Mouse (Mus musculus): Measurements from ENCODE around the gene Rassf4. TPM values are rescaled to one million over a fixed set of nuclear protein-coding genes. Genes with fewer than 3 reads are reported as not detected.

Gene Rassf4
- total RNA-seq (2021), result 1 to 10 TPM; 2.9 to 3.4 TPM

DNA sequence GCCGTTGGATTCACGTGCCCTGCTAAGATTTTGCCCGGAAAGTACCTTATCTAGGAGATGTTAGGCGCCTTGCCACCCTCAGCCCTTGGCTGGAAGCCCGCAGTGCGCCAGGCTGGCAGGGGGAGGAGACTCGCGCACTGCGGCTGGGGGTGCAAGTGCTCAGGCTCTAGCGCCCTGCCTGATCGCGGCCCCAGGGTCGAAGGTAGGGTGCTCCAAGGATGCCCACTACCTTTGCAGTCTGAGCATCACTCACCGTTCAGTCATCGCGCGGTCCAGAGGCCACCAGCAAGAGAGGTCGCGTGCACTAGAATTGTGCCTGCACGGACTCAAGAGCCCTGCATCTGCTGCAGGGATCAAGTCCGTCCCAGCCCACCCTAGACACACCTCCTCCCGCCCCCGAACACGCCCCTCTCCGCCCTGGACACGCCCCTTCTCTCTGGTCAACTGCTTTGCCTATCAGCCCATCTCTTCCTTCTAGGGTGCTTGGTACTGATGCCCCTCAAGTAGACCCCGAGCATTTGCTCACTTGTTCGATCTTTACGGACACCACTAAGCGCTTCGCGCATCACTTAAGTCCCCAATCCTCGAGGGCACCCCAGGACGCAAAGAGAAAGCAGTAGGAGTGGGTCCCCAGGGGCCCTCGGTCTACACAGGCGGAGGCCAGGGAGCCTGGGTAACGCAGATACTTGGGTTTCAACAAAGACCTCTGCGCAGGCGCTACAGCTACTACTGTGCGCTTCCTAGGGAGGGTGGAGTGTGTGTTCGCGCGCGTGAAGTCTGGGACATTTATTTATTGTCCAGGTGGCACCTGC lies at the start of gene Rassf4:
TSS of gene Rassf4 (minus strand) at position 482 of the 812 bp plus-strand sequence.
- intact Hi-C loops (cut with DNase I), result no loop called here
- DNase-seq, result peak; percentile 93

DNA sequence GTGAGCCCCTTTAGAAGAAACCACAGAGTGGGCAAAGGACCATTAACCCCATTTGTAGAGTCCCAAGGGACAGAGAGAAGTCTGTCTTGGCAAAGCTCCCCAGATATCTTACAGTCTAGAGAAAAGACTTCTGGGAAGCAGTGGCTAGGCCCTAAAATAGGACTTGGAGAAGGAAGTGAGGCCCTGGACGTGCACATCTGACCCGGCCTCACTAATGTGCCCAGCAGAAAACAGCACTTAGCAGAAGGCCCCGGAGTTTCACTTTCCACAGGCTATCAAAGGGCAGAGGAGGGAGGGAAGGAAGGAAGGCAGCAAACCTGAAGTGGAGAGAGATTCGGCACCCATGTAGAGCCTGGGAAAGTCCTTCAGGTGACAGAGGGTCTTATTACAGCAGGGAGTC lies 45.2 kb upstream of the Rassf4 start:
- intact Hi-C loops (cut with DNase I), result no loop called here
- no peak for DNase-seq

DNA sequence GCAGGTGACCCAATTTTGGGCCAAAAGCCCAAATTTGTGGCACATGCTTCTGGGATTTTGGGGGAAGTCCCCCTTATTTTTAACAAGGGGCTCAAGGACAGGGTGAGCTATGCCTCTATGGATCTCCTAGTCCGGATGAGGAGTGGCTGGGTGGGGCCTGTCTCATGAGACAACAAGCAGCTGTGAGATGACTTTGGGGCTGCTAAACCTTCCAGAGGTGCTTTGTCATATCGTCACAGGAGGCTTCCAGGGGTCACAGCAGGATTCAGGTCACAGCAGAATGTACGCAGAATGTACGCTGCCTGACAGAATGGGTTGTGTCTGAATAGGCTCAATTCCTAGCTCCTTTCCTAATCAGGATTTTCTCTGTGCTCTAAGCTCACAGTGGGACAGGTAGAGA lies 44.6 kb upstream of the Rassf4 start:
- no peak for DNase-seq
- intact Hi-C loops (cut with DNase I), result no loop called here

DNA sequence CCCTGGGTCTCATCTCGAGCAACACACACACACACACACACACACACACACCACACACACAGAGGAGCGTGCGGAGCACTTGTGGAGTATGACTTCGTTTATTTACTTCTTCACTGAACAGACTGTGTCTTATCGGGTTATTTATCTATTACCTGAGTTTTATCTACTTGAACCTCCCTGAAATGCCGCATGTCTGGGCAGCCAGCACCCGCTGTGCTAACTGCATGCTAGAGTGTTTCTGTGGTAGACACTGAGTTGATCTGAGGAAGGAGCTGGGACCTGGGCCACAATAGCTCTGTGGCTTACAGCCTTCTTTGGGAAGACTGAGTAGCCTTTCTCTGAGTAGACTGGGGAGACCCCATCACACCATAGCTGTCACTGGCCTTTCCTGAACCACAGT lies 44.1 kb upstream of the Rassf4 start:
- intact Hi-C loops (cut with DNase I), result no loop called here
- no peak for DNase-seq

DNA sequence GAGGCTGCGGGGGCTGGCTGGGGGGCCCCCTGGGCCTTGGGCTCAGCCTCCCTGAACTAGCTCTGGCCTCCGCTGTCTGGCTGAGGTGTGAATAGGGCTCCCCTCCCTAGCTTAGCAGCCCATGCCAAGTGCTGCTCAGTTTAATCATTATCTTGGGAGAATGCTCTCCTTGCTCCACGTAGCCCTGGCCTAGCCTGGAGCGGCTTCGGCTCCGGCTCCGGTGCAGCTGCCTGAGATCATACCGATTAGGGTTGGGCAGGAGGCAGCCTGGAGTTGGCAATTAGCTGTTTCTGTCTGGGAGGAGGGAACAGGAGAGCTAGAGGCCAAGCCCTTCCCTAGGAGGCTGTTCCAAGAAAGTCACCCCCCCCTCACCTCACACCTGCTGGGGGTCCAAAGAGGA lies 42.9 kb upstream of the Rassf4 start, which contains the start of gene Tmem72:
TSS of gene Tmem72 (minus strand) at position 248 of the 400 bp plus-strand sequence.
- intact Hi-C loops (cut with DNase I), result no loop called here
- DNase-seq, result peak; percentile 12

DNA sequence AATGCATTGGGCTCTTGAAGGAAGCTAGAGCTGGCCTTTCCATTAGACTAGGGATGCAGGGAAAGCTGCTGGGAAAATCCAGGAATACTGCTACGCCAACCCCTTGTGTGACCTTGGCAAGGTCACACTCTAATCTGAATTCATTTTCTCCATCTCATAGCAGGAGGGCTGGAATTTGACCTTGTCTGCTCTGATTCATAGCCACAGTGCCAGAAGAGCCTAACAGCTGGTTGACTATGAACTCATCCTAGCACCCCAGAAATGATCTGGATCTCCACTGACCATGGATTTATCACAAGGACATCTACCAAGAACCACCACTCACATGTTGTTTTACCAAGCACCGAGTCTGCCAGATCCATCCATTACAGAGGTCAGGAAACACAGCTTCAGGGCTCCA lies 41.4 kb upstream of the Rassf4 start:
- intact Hi-C loops (cut with DNase I), result no loop called here

DNA sequence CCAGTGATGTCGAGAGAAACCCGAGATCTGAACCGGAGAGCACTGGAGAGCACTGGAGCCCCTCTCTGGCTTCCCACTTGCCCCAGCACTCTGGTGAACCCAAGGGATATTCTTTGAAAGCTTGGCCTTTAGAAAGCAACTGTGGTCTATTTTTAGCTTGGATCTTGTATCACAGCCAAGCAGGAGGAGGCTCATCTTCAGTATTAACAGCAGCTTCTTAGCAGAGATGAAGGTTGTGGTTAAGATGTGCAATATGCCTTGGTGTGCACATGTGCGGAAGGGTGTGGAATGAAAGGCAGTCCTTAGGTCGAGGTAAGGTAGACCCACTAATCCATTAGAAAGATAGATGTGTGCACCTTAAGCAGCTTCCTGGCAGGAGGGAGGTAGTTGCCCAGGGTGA lies 40.8 kb upstream of the Rassf4 start:
- intact Hi-C loops (cut with DNase I), result no loop called here
- DNase-seq, result no peak

More for the DNA sequence above, 41.4 kb upstream of the Rassf4 start:
- no peak for DNase-seq

DNA sequence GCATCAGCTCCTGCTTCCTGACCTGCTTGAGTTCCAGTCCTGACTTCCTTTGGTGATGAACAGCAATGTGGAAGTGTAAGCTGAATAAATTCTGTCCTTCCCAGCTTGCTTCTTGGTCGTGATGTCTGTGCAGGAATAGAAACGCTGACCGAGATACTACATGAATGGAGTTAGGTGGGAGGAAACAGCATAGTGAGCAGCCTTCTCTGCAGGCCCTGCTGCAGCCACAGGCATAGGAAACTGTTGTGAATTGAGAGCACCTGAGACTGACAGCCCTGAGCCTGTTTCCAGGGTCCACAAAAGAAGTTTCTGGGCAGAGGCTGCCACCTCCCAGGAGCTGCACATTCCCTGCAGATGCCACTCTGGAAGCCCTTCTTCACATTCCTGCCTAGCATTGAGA lies 40.2 kb upstream of the Rassf4 start:
- no peak for DNase-seq
- intact Hi-C loops (cut with DNase I), result no loop called here

DNA sequence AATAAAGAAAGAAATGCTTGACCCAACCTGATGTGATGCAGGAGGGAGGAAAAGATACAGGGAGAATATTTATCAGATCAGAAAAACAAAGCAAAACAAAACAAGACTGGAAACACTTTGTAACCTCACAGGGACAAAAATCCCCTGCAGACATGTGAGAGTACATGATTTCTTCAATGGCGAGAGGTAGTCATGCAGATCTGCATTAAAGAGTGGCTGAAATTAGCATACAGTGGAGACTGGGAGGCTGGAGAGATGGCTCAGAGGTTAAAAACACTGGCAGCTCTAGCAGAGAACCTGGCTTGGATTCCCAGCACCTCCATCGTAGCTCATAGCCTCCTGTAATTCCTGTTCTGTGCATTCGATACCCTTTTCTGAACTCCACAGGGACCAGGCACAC lies 38.8 kb upstream of the Rassf4 start:
- intact Hi-C loops (cut with DNase I), result no loop called here
- no peak for DNase-seq

DNA sequence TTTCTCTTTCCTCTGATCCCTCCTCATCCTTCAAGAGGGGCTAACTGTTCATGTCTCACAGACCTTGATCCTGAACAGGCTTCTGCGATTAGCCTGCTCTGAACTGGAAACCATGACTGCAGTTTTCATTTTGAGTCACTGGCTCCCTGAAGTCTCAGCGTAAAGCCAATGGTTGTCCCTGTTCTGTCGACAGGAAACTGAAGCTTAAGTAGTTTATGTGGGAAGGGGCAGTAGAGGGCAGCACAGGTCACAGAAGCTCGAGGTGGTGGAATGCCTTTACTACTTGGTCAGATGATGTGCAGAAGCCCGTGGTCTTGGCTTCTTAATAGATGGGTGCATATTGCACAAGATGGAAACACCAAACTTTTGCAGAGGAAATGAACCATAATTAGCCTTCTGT lies 38.3 kb upstream of the Rassf4 start:
- no peak for DNase-seq
- intact Hi-C loops (cut with DNase I), result no loop called here

DNA sequence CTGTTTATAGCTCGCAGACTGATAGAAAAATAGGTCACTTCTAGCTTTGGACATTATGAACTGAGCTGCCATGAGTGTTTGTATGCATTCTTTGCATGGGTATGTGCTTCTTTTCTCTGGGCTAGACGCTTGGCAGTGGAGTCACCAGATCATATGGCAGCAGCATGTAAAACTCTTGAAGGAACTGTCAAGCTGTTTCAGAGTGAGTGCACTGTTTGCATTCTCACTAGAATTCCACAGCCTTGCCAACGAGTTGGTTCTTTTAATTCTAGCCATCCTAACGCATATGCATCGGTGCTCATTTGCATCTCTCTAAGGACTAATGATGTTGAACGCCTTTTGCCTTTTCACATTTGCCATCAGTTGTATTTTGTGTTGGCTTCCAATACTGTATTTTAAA lies 30.6 kb upstream of the Rassf4 start:
- no peak for DNase-seq
- intact Hi-C loops (cut with DNase I), result loop anchor here (10.0 kb wide), 1 partner anchor 50 kb away; the partner anchor contains the start of gene Depp1

DNA sequence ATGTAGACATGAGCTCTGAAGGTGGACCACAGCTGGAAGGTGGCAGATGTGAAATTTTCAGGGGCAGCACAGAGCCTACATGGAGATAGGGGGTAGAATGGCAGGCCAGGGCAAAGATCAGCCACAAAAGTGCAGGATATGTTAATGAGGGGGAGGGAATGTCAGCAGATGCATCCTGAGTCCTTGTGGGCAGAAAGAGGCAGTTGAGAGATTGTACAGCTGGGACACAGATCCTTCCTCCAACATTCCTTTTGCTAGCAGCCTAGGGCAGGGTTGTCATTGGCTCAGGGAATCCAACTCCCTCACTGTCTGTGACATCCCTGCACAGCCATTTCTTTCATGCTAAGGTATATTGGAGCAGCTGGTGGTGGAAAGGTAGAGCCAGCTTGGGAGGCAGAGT lies 27.1 kb upstream of the Rassf4 start:
- DNase-seq, result no peak
- intact Hi-C loops (cut with DNase I), result loop anchor here (10.0 kb wide), 1 partner anchor 46 kb away; the partner anchor contains the start of gene Depp1

DNA sequence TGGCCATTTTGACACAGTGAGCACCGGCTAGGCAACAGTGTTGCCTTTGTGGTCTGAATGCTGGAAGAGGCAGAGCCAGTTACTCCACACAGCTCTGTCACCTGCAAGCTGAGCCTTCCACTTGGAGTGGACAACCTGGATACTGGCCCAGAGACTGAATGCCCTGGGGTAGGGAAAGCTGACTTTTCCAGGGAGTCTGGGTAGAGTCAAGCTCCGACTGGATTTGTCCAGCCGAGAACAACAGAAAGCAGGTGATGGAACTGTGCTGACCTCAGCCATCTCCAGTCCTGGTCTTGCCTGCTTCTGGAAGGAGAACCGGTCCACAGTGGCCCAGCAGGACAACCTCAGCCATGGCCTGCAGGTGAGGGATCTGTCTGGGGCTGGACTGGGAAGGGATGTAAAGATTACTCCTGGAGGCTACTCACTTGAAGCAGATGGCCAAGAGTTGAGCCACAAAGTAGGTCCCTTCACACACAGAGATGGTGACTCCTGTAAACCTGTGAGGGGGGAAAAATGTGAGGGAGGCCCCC lies 24.2 kb upstream of the Rassf4 start:
- intact Hi-C loops (cut with DNase I), result no loop called here
- DNase-seq, result no peak

DNA sequence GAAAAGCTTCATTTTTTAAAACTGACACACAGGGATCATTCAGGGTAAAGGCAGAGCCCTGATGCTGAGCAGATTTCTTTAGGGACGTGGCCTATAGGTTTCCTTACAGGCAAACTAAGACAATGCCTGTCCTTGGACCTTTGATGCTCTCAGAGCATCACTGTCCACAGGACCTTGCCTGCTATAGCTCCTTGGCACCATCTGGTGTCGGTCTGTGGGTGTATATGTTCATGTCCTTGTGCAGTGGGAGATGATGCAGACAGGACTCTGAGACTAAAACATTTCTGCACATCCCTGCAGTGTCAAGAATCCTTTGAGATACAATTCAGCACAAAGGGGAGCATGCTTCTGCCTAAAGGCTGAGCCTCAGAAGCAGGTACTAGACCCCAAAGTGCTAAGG lies 23.7 kb upstream of the Rassf4 start:
- intact Hi-C loops (cut with DNase I), result no loop called here
- peak; percentile 33 for DNase-seq

DNA sequence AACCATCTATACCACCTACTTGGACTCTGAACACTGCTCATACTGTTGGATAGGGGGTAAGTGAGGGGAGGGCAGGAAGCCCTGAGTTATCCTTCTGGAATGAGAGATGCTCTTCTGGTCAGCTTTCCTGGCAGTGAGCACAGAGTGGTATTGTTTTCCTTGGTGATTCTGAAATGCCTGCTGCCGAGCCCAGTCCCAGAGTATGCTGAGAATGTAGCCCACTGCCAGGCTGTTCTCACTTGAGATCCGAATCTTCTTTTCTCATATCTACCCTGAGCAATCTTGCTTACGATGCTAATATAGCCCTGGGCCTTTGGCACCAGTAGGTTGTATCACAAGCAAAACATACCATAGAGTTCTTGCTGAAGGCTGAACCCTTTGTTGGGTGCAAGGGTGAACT lies 20.6 kb upstream of the Rassf4 start:
- intact Hi-C loops (cut with DNase I), result no loop called here
- DNase-seq, result no peak

DNA sequence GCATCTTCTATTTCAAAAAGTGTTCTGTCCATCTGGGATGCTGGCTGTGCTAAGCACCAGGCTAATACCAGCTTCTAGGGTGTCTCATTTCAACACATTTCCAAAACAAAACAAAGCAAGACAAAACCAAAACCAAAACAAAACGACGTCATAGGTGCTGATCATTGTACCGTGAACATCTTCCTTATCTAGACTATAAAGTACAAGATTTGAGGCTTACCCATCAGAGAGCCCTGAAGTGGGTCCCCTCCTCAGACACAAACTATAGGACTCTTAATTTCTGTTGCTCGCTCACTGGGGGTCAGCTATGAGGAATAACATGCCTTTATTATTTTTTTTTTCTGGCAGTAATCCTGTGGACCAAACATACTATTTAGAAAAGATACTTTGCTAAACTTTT lies 19.9 kb upstream of the Rassf4 start:
- intact Hi-C loops (cut with DNase I), result no loop called here
- DNase-seq, result no peak

DNA sequence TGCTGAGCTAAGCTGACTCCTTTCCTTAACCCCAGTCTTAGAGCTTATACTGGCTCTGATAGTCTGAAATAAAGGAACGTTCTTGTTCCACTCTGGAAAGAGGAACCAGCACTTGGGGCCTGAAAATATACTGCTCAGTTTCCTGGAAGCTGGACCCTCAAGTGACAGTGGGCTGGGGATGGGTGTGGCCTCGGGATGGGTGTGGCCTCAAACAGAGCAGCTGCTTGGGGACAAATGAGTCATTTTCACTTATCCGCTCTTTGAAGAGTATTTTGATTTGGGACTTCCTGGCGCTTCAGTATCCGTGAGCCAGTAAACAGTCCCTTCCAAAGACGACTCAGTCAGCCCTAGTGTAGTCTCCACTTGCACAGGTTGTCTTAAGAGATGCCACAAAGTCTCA lies 8.6 kb upstream of the Rassf4 start:
- intact Hi-C loops (cut with DNase I), result no loop called here
- no peak for DNase-seq

DNA sequence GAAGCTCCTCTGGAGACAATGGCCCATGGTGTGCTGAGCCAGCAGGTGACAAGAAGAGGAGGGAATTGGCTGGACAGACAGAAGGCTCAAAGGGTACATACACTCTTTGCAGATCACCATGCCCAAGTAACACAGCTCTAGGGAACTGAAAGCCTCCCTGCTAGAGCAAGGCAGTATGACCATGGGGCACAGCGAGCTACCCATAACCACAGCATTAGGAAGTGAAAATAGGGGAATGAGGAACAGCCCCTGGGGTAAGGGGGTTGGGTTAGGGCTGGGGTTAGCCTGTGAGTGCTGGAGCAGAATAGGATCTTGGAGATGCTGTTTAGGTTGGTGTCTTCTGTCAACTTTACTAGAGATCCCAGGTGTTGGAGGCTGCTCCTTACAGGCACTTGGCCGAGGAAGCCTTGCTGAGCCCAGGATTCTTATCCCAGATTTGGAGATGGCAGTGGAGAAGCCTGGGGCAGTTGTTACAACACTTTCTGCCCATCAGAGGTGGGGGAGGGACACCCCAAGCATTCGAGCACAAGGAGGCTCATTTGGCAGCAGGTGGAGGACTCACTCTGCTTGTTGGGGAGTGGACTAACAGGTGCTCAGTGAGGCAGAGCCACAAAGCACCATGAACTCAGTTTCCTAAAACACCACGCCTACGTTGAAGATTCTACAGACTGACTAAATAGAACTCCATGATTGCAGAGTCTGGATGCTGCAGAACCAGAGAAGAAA lies 6.0 kb upstream of the Rassf4 start:
- no peak for DNase-seq
- intact Hi-C loops (cut with DNase I), result no loop called here

DNA sequence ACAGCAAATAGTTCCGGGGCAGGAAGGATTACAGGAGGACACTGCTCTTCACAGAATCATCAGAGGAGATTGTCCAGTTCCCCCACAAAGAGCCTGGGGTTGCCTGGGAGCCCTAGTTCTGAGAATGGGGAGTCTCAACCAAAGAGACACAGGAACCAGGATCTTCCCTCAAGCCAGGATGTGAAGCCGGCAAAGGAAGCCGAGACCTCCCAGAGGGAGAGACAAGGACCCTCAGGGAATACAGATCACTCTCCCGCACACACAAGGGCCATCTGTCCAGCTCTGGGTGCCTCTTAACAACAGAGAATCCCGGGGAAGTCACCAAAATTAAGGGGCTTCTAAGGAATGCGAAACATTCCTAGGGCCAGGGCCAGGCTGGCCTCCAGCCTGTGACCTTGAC lies 3.6 kb upstream of the Rassf4 start:
- intact Hi-C loops (cut with DNase I), result no loop called here
- no peak for DNase-seq

DNA sequence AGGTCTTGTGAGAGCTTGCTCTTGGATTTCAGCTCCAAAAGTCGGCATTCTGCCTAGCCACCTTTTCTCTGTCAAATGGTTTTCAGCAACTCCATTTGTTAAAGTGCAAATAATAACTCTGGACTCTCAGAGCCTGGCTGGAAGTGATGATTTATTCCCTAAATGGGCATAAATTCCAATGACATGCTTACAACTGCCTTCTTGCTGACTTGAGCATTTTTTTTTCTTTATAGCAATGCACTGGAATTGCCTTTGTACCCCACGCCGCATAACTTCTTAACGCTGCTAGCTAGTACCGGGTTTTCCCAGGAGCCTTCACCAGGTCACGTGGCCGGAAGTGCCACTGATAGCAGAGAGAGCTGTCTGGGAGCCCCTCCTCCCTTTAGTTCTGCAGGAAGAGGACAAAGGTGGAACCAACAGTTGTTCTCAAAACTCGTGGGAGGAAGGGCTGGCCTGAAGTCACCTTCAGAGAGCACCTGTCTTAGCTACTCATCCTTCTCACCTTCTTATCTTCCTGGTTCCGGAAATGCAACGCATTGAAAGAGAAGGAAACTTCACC lies 2.7 kb upstream of the Rassf4 start:
- no peak for DNase-seq

DNA sequence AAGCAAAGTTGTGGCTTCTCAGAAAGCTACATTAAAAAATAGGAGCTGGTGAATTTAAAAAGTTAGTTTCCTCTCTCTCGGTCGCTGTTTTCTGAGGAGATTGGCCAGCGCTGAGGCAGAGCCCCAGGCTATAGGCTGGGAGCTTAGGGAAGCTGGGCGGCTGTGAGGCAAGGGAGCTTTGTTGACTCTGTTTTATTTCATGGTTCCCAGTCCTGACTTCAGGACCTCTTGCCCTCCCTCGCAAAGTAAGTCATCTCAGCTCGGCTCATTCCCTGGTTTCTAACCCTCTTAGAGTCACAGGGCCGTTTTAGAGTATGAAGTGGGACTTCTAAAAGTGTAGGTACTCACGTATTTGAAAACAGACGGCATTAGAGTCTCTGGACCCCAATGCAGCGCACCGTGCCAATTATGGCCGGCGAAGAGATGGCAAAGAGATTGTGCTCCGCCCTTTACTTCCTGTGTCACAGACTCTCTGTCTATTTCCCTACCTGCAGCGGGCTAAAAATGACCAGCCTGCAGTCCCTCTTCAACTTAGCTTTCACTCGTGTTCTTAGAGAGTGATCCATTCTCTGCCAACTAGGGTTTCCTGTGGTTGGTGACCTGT lies 633 bp upstream of the Rassf4 start:
- DNase-seq, result no peak
- intact Hi-C loops (cut with DNase I), result no loop called here

More for the DNA sequence above, 2.7 kb upstream of the Rassf4 start:
- intact Hi-C loops (cut with DNase I), result no loop called here

Measured in left cerebral cortex, postnatal 4 days (tissue).